Mouse (Mus musculus) liver, embryonic 14.5 days (tissue): ENCODE measurements at regions not wholly inside any gene's neighbourhood (a gene's known extent, or its start where the extent isn't known, plus 50 kb on each side); places are given as distances from the start of the nearest gene placed in this dataset.

Experiments used
- ATAC-seq: fragments of 200-750 bp; cut with Nextera tagmentation; 2 replicates; pipeline ENCODE4 v1.8.0; 2017; ENCODE audit warnings: moderate number of reproducible peaks, mild to moderate bottlenecking, moderate library complexity; ENCODE audit not compliant: insufficient read depth
- DNase-seq, 3 experiments: peaks; one replicate each; pipeline ENCODE4 v3.0.0-alpha.2; 2012 to 2013; ENCODE audit warnings: low read depth in 3 of 3, low spot score in 3 of 3
- H3K27ac ChIP-seq: fragments of 300-500 bp; sonication (generic); 2 replicates; pipeline ENCODE4 v1.5.1; 2014; ENCODE audit warnings: moderate library complexity, mild to moderate bottlenecking, control low read depth, inconsistent platforms
- H3K27me3 ChIP-seq: fragments of 300-500 bp; sonication (generic); 2 replicates; pipeline ENCODE4 v1.6.1; 2014; ENCODE audit warnings: mild to moderate bottlenecking, low read length, moderate library complexity; ENCODE audit not compliant: control insufficient read depth, insufficient read depth
- H3K36me3 ChIP-seq: fragments of 300-500 bp; sonication (generic); replicated peaks from 2 replicates; pipeline ENCODE4 v1.6.1; 2014; ENCODE audit warnings: low read depth; ENCODE audit not compliant: control insufficient read depth, insufficient read depth
- H3K4me1 ChIP-seq, 2 experiments: fragments of 200-500 bp in 1 of 2; fragments of 300-500 bp in 1 of 2; sonication (generic) in 1 of 2; replicated peaks; 2 replicates each; pipeline ENCODE4 v1.6.1; 2012 to 2014; ENCODE audit warnings: antibody characterized with exemption in 1 of 2, inconsistent platforms in 1 of 2, low read length in 1 of 2; ENCODE audit not compliant: control insufficient read depth in 2 of 2, insufficient read depth in 2 of 2
- H3K4me2 ChIP-seq: fragments of 300-500 bp; sonication (generic); 2 replicates; pipeline ENCODE4 v1.6.1; 2014; ENCODE audit warnings: low read depth, mild to moderate bottlenecking, control low read depth, moderate library complexity
- H3K4me3 ChIP-seq, 2 experiments: fragments of 200-500 bp in 1 of 2; fragments of 300-500 bp in 1 of 2; sonication (generic) in 1 of 2; 2 replicates each; pipeline ENCODE4 v1.5.1; 2012 to 2014; ENCODE audit warnings: low read depth in 2 of 2, low read length in 2 of 2, mild to moderate bottlenecking in 2 of 2, control low read depth in 1 of 2, inconsistent platforms in 1 of 2, moderate library complexity in 1 of 2; ENCODE audit not compliant: insufficient read depth in 1 of 2
- H3K9ac ChIP-seq: fragments of 300-500 bp; sonication (generic); replicated peaks from 2 replicates; pipeline ENCODE4 v1.6.1; 2014; ENCODE audit warnings: mild to moderate bottlenecking, control low read depth, moderate library complexity
- H3K9me3 ChIP-seq: fragments of 300-500 bp; sonication (generic); 2 replicates; pipeline ENCODE4 v1.6.1; 2016; ENCODE audit warnings: low read length, mixed read lengths; ENCODE audit not compliant: control insufficient read depth
- CTCF ChIP-seq: IDR thresholded peaks from 2 replicates; pipeline ENCODE4 v1.5.1; 2016; ENCODE audit warnings: antibody characterized with exemption, low read depth, control low read depth
- EP300 ChIP-seq: IDR thresholded peaks from 2 replicates; pipeline ENCODE4 v1.6.1; 2016; ENCODE audit warnings: antibody characterized with exemption, low read depth
- WGBS: fragments of 180-500 bp; shearing (Covaris S2); extraction: QIAGEN DNeasy Blood & Tissue Kit; methylation state at CpG from one replicate; pipeline ENCODE4 v1.1.7; 2014; ENCODE audit not compliant: insufficient replicate concordance; 5-methylcytosine and 5-hydroxymethylcytosine counted together

- 34% methylated on average over 5 of the region's 5 CpGs for WGBS
- ATAC-seq: no peak
- H3K27me3 ChIP-seq: no peaks in the 10 kb centered on the region
- no peak overlapping the region for H3K4me3 ChIP-seq
- no peaks in the 10 kb centered on the region for H3K36me3 ChIP-seq
- TF ChIP-seq CTCF (no peak), EP300 (no peak)
- no peaks in the 10 kb centered on the region for H3K4me1 ChIP-seq
- DNase-seq: no peak
- no peaks in the 10 kb centered on the region for H3K9me3 ChIP-seq
- no peak overlapping the region for H3K9ac ChIP-seq
- no peak overlapping the region for H3K27ac ChIP-seq
- H3K4me2 ChIP-seq: no peak overlapping the region
Observed at GRCm38 (mm10) chr7:77536890-77537289, 1200.9 kb downstream of the Ntrk3 start.

- Histone ChIP-seq H3K4me3 (no peak overlapping the region), H3K27ac (no peak overlapping the region), H3K27me3 (no peaks in the 10 kb centered on the region), H3K9me3 (no peaks in the 10 kb centered on the region), H3K9ac (no peak overlapping the region), H3K4me1 (no peaks in the 10 kb centered on the region), H3K36me3 (no peaks in the 10 kb centered on the region), H3K4me2 (no peak overlapping the region)
- no peak for ATAC-seq
- 66% methylated on average over 5 of the region's 5 CpGs for WGBS
- TF ChIP-seq CTCF: no peak
- TF ChIP-seq EP300: no peak
- DNase-seq: no peak
Observed at GRCm38 (mm10) chr7:77527906-77528305, 1209.9 kb downstream of the Ntrk3 start.

- TF ChIP-seq EP300 (no peak), CTCF (no peak)
- Histone ChIP-seq H3K9me3 (no peaks in the 10 kb centered on the region), H3K9ac (no peak overlapping the region), H3K27ac (no peak overlapping the region), H3K4me3 (no peak overlapping the region), H3K4me1 (no peaks in the 10 kb centered on the region), H3K36me3 (no peaks in the 10 kb centered on the region), H3K27me3 (no peaks in the 10 kb centered on the region), H3K4me2 (no peak overlapping the region)
- DNase-seq: no peak
- ATAC-seq: no peak
- 18% methylated on average over 2 of the region's 2 CpGs for WGBS
Observed at GRCm38 (mm10) chr7:77509586-77509985, 1228.2 kb downstream of the Ntrk3 start.

GRCm38 (mm10) chr7:77507606-77508005 lies 1230.2 kb downstream of the Ntrk3 start:
- no peaks in the 10 kb centered on the region for H3K9me3 ChIP-seq
- H3K4me2 ChIP-seq: no peak overlapping the region
- H3K27ac ChIP-seq: no peak overlapping the region
- H3K9ac ChIP-seq: no peak overlapping the region
- H3K4me3 ChIP-seq: no peak overlapping the region
- no peak for TF ChIP-seq CTCF
- no peak for TF ChIP-seq EP300
- DNase-seq (no peak), ATAC-seq (no peak)
- H3K4me1 ChIP-seq: no peaks in the 10 kb centered on the region
- no peaks in the 10 kb centered on the region for H3K36me3 ChIP-seq
- whole genome bisulfite sequencing: 18% methylated on average over 3 of the region's 3 CpGs
- no peaks in the 10 kb centered on the region for H3K27me3 ChIP-seq

GRCm38 (mm10) chr7:77502608-77503007 lies 1235.2 kb downstream of the Ntrk3 start:
- TF ChIP-seq CTCF (no peak), EP300 (no peak)
- no peaks in the 10 kb centered on the region for H3K9me3 ChIP-seq
- 57% methylated on average over 4 of the region's 4 CpGs for WGBS
- H3K4me1 ChIP-seq: no peaks in the 10 kb centered on the region
- no peak overlapping the region for H3K9ac ChIP-seq
- no peak for DNase-seq
- H3K36me3 ChIP-seq: no peaks in the 10 kb centered on the region
- no peak for ATAC-seq
- H3K27me3 ChIP-seq: no peaks in the 10 kb centered on the region
- no peak overlapping the region for H3K27ac ChIP-seq
- no peak overlapping the region for H3K4me2 ChIP-seq
- H3K4me3 ChIP-seq: no peak overlapping the region

- ATAC-seq: no peak
- no peak overlapping the region for H3K4me2 ChIP-seq
- 63% methylated on average over 3 of the region's 3 CpGs for WGBS
Observed at GRCm38 (mm10) chr7:77495066-77495465, 1242.7 kb downstream of the Ntrk3 start.

More at GRCm38 (mm10) chr7:77495066-77495465, 1242.7 kb downstream of the Ntrk3 start:
- Histone ChIP-seq H3K4me3 (no peak overlapping the region), H3K27me3 (no peaks in the 10 kb centered on the region), H3K4me1 (no peaks in the 10 kb centered on the region), H3K27ac (no peak overlapping the region), H3K9ac (no peak overlapping the region), H3K9me3 (no peaks in the 10 kb centered on the region), H3K36me3 (no peaks in the 10 kb centered on the region)
- TF ChIP-seq EP300: no peak
- peak; percentile 24; the same call in 1 of the 2 replicates for TF ChIP-seq CTCF
- no peak for DNase-seq
